Mouse (Mus musculus): Measurements from ENCODE around the gene E130114P18Rik. TPM values are rescaled to one million over a fixed set of nuclear protein-coding genes. Genes with fewer than 3 reads are reported as not detected.

E130114P18Rik gene
- polyA plus RNA-seq, 1 experiment: not detected

DNA sequence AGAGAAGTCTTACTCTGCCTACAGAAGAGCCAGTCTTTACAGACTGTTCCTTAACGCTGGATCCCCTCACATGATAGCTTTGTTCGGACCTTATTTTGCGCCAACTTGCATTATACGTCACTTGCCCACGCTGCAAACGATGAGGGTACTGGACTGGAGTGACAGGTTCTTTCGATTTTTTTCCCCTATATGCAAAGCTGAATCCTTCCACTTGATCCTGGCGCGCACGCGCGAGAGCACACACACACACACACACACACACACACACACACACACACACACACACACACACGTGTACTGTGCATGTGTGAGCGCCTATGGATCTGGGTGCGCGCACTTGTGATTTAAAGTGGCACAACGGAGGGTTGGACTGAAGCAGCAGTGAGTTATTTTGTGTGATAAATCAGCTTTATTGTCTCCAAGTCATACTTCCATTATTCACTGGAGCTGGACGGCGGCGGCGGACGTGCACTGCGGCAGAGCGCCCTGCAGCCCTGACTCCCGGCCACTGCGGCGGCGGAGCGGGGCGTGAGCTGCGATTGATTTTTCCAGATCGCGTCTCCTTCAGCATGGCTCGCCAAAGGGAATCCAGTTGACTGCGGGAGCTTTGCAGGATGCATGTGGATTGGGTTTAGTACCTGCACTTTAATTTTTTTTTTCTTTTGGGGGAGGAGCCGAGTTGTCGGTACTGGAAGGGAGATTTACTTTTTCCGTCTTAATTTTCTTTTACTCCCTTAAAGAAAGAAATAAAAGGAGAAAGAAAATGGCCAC is 20.5 kb downstream of the E130114P18Rik start:
- H3K36me3 ChIP-seq (ENCODE audit: control insufficient read depth, insufficient read depth): no peaks in the 10 kb centered on the region
- H3K4me3 ChIP-seq (ENCODE audit: insufficient read depth, poor library complexity, severe bottlenecking): no peak overlapping the region
- no peaks in the 10 kb centered on the region for H3K79me3 ChIP-seq (ENCODE audit: low read depth)
- H3ac ChIP-seq (ENCODE audit: control insufficient read depth, insufficient read length, low read depth): no peak overlapping the region
- TF ChIP-seq USF1 (IDR thresholded peaks at IDR 0.05; ENCODE audit: low read depth) (no peak), MYOG (IDR thresholded peaks at IDR 0.05; ENCODE audit: control insufficient read depth, extremely low read depth, insufficient read length) (no peak), FOSL1 (IDR thresholded peaks at IDR 0.05; ENCODE audit: insufficient read depth, low read length, poor library complexity, severe bottlenecking) (no peak), CEBPB (IDR thresholded peaks at IDR 0.05; ENCODE audit: low read depth) (no peak)
- no peaks in the 10 kb centered on the region for H3K79me2 ChIP-seq (ENCODE audit: control insufficient read depth, insufficient read depth)
- H3K27me3 ChIP-seq (ENCODE audit: control insufficient read depth, insufficient read depth, insufficient read length): no peaks in the 10 kb centered on the region

DNA sequence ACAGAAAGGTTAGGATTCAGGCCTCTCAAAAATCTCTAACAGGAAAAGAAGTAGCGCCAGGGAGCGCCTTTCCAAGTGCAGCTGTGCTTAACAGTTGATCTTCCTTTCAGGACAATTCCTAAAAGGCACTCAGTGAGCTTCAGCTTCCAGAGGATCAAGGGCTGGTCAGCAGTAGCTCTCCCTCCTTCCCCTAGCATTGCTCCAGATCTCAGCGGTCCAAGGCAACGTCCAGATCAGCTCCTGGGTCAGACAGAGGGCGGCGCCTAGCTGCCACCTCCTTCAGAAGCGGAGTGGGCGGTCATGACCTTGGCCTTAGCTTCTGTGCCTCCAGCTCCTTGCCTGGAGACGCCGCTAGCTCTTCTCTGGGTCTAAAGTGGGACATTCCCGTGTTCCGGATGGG is 23.6 kb downstream of the E130114P18Rik start:
- Histone ChIP-seq H3ac (ENCODE audit: control insufficient read depth, insufficient read length, low read depth) (no peak overlapping the region), H3K4me3 (ENCODE audit: insufficient read depth, poor library complexity, severe bottlenecking) (no peak overlapping the region), H3K79me3 (ENCODE audit: low read depth) (no peaks in the 10 kb centered on the region), H3K27me3 (ENCODE audit: control insufficient read depth, insufficient read depth, insufficient read length) (no peaks in the 10 kb centered on the region), H3K79me2 (ENCODE audit: control insufficient read depth, insufficient read depth) (no peaks in the 10 kb centered on the region), H3K36me3 (ENCODE audit: control insufficient read depth, insufficient read depth) (no peaks in the 10 kb centered on the region)
- no peak for TF ChIP-seq CEBPB (IDR thresholded peaks at IDR 0.05; ENCODE audit: low read depth)
- TF ChIP-seq MYOG (IDR thresholded peaks at IDR 0.05; ENCODE audit: control insufficient read depth, extremely low read depth, insufficient read length): no peak
- TF ChIP-seq CTCF (IDR thresholded peaks at IDR 0.05; ENCODE audit: control insufficient read depth, insufficient read depth, insufficient read length): no peak
- no peak for TF ChIP-seq USF1 (IDR thresholded peaks at IDR 0.05; ENCODE audit: low read depth)
- TF ChIP-seq MAX (IDR thresholded peaks at IDR 0.05): no peak
- TF ChIP-seq MYOD1 (IDR thresholded peaks at IDR 0.05; ENCODE audit: control insufficient read depth, insufficient read length, low read depth): no peak
- TF ChIP-seq FOSL1 (IDR thresholded peaks at IDR 0.05; ENCODE audit: insufficient read depth, low read length, poor library complexity, severe bottlenecking): no peak

DNA sequence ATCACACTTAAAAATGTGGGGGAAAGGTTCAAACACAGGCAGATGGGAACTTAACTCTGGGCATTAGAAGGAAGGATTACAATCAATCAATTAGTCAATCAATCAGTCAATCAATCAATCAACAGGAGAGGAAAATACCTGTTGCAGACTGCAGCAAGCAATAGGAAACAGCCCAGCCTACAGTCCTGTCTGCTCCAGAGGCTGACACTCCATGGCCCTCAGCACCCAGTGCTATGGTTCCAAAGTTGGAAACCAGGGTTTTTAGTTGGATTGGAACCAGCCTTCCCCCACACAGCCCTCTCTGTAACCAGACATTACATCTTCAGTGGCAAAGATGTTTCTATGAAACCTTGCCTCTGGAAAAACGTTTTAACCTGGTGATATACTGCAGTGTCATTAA is 24.4 kb downstream of the E130114P18Rik start:
- H3K36me3 ChIP-seq (ENCODE audit: control insufficient read depth, insufficient read depth): no peaks in the 10 kb centered on the region
- TF ChIP-seq MAX (IDR thresholded peaks at IDR 0.05) (no peak), FOSL1 (IDR thresholded peaks at IDR 0.05; ENCODE audit: insufficient read depth, low read length, poor library complexity, severe bottlenecking) (no peak), CTCF (IDR thresholded peaks at IDR 0.05; ENCODE audit: control insufficient read depth, insufficient read depth, insufficient read length) (no peak), CEBPB (IDR thresholded peaks at IDR 0.05; ENCODE audit: low read depth) (no peak), MYOG (IDR thresholded peaks at IDR 0.05; ENCODE audit: control insufficient read depth, extremely low read depth, insufficient read length) (no peak), USF1 (IDR thresholded peaks at IDR 0.05; ENCODE audit: low read depth) (no peak), MYOD1 (IDR thresholded peaks at IDR 0.05; ENCODE audit: control insufficient read depth, insufficient read length, low read depth) (no peak)
- H3K4me3 ChIP-seq (ENCODE audit: insufficient read depth, poor library complexity, severe bottlenecking): no peak overlapping the region
- no peaks in the 10 kb centered on the region for H3K79me2 ChIP-seq (ENCODE audit: control insufficient read depth, insufficient read depth)
- no peaks in the 10 kb centered on the region for H3K79me3 ChIP-seq (ENCODE audit: low read depth)
- H3ac ChIP-seq (ENCODE audit: control insufficient read depth, insufficient read length, low read depth): no peak overlapping the region
- no peaks in the 10 kb centered on the region for H3K27me3 ChIP-seq (ENCODE audit: control insufficient read depth, insufficient read depth, insufficient read length)

DNA sequence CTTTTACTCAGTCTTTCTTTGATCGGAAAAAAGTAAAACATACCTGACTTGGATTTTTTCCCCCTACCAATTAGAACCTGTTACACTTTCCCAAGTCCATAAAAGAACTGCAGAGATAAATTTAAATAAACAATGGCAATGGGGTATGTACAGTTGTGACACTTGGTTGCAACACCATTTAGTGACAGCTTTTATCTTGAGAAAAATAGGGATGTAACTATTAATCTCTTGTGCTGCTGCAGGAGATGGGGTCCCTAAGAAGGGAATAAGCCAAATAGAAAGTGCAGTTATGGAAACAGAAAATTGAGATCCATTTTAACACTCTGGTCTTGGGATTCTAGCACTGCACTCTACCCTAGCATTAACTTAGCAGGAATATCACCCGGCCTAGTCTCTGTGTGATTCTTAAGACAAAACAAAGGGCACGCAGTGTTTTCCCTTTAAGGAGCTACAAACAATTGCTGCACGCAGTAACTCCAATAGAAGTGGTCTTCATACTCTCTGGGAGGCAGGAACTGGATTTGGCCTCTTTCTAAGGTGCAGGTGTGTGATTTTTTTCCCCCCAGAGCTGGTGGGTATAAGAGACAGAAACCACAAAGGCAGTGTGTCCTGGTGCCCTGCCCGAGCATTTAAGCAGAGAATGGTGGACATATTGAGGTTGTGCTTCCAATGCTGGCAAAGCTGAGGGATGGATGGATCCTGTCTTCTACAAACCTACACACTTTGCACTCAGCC is 25.4 kb downstream of the E130114P18Rik start:
- Histone ChIP-seq H3K79me2 (ENCODE audit: control insufficient read depth, insufficient read depth) (no peaks in the 10 kb centered on the region), H3K4me3 (ENCODE audit: insufficient read depth, poor library complexity, severe bottlenecking) (no peak overlapping the region), H3K79me3 (ENCODE audit: low read depth) (no peaks in the 10 kb centered on the region), H3ac (ENCODE audit: control insufficient read depth, insufficient read length, low read depth) (no peak overlapping the region), H3K36me3 (ENCODE audit: control insufficient read depth, insufficient read depth) (no peaks in the 10 kb centered on the region), H3K27me3 (ENCODE audit: control insufficient read depth, insufficient read depth, insufficient read length) (no peaks in the 10 kb centered on the region)
- TF ChIP-seq USF1 (IDR thresholded peaks at IDR 0.05; ENCODE audit: low read depth): no peak
- TF ChIP-seq MYOG (IDR thresholded peaks at IDR 0.05; ENCODE audit: control insufficient read depth, extremely low read depth, insufficient read length): no peak
- TF ChIP-seq MYOD1 (IDR thresholded peaks at IDR 0.05; ENCODE audit: control insufficient read depth, insufficient read length, low read depth): no peak
- no peak for TF ChIP-seq CTCF (IDR thresholded peaks at IDR 0.05; ENCODE audit: control insufficient read depth, insufficient read depth, insufficient read length)
- TF ChIP-seq CEBPB (IDR thresholded peaks at IDR 0.05; ENCODE audit: low read depth): no peak
- no peak for TF ChIP-seq FOSL1 (IDR thresholded peaks at IDR 0.05; ENCODE audit: insufficient read depth, low read length, poor library complexity, severe bottlenecking)
- TF ChIP-seq MAX (IDR thresholded peaks at IDR 0.05): no peak

DNA sequence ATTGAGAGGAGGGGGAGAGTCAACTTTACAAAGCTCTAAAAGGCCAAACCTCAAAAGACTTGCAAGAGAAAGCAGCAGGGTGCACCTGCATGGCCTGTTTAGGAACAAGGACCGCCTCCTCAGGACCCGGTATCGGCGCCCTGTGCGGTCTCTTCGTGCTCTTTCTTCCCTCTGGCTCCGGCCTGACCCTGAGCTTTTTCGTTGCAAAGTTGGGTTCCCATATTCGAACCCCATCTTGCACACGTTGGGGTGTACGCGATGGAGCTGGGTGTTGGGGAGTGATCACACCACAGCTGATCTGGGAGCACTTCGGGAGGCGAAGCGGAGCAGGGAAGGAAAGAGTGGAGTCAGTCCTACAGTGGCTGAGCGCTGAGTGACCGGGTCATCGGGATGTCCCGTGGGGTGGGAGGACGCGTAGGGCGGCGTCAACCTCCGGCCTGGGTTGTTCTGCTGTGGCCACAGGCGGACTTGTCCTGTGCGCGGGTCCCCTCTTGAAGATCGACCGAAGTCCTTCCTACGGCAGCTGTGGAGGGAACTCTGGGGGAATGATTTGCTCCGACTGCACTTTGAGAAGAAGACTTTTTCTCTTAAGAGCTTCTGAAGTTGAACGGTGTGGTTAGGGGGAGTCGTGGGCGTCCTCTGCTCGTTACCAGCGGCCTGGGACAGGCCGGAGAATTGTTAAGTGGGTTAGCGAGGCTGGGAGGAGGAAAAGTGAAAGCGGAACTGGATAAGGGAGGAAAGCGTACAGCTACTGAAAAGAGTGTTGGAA is 26.2 kb downstream of the E130114P18Rik start:
- H3K27me3 ChIP-seq (ENCODE audit: control insufficient read depth, insufficient read depth, insufficient read length): no peaks in the 10 kb centered on the region

More for the DNA sequence above, 26.2 kb downstream of the E130114P18Rik start:
- no peak overlapping the region for H3ac ChIP-seq (ENCODE audit: control insufficient read depth, insufficient read length, low read depth)
- no peaks in the 10 kb centered on the region for H3K36me3 ChIP-seq (ENCODE audit: control insufficient read depth, insufficient read depth)
- no peak overlapping the region for H3K4me3 ChIP-seq (ENCODE audit: insufficient read depth, poor library complexity, severe bottlenecking)
- H3K79me2 ChIP-seq (ENCODE audit: control insufficient read depth, insufficient read depth): no peaks in the 10 kb centered on the region
- no peak for TF ChIP-seq CEBPB (IDR thresholded peaks at IDR 0.05; ENCODE audit: low read depth)
- TF ChIP-seq CTCF (IDR thresholded peaks at IDR 0.05; ENCODE audit: control insufficient read depth, insufficient read depth, insufficient read length): no peak
- no peak for TF ChIP-seq MYOD1 (IDR thresholded peaks at IDR 0.05; ENCODE audit: control insufficient read depth, insufficient read length, low read depth)
- no peak for TF ChIP-seq FOSL1 (IDR thresholded peaks at IDR 0.05; ENCODE audit: insufficient read depth, low read length, poor library complexity, severe bottlenecking)
- no peak for TF ChIP-seq MAX (IDR thresholded peaks at IDR 0.05)
- no peak for TF ChIP-seq MYOG (IDR thresholded peaks at IDR 0.05; ENCODE audit: control insufficient read depth, extremely low read depth, insufficient read length)
- TF ChIP-seq USF1 (IDR thresholded peaks at IDR 0.05; ENCODE audit: low read depth): no peak
- H3K79me3 ChIP-seq (ENCODE audit: low read depth): no peaks in the 10 kb centered on the region

Data from C2C12 (cell line).